Mouse (Mus musculus): ENCODE data around the gene Efna2. TPM values are rescaled to one million over a fixed set of nuclear protein-coding genes. Genes with fewer than 3 reads are reported as not detected.
"Not testable (repeated sequence)": the region's sequence is repeated elsewhere in the genome, so short reads cannot be mapped to it uniquely, and the experiment has no call there.

The Efna2 gene
- polyA plus RNA-seq, 1 experiment from 2014 or later, result 42.3 TPM

DNA sequence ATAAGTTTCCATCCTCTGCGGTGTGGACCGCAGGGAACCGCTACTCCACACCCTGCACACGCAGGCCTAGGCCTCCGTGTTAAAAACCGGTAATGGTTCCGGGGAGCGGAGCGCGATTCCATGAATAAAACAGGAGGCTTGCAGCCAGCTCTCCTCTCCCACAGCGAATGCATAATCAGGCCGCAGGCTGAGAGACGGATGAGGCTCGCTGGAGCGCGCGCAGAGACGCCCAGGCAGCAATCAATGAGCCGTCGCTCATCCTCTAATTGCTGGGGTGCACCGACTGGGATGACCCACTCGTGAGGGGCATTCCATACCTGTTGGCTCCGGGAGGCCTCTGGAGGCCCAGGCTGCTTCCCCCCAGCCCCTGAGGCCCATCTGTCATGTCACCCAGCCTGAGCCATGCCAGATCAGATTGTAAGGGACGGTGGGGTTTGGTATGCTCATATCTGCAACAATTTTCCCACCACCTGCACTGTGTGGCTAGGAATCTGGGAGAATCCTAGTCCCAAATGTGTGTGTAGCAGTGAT is 29.6 kb downstream of the Efna2 start:
- Histone ChIP-seq H3K9ac (replicated peaks; ENCODE audit: low read length) (peak overlapping the region; percentile 41), H3K9me3 (replicated peaks; ENCODE audit: control insufficient read depth, low read length) (no peaks in the 10 kb centered on the region), H3K4me1 (ENCODE audit: control insufficient read depth, insufficient read depth, low read length) (no peaks in the 10 kb centered on the region), H3K4me3 (ENCODE audit: low read depth, low read length) (no peak overlapping the region), H3K27ac (replicated peaks; ENCODE audit: low read depth, low read length) (no peak overlapping the region), H3K4me2 (ENCODE audit: low read depth, low read length) (no peak overlapping the region; the same call in 1 of the 2 replicates), H3K36me3 (replicated peaks; ENCODE audit: control insufficient read depth, insufficient read depth, low read depth, low read length) (no peaks in the 10 kb centered on the region), H3K27me3 (ENCODE audit: control insufficient read depth, insufficient read depth, low read length) (no peaks in the 10 kb centered on the region; the same call in 1 of the 2 replicates)
- WGBS, result 12% methylated on average over 24 of the region's 24 CpGs
- ATAC-seq (replicated peaks; ENCODE audit: insufficient number of reproducible peaks, low FRiP score, low TSS enrichment, low read depth) (peak; percentile 44; the same call in 1 of the 2 replicates), DNase-seq (ENCODE audit: low spot score) (peak; percentile 38)

DNA sequence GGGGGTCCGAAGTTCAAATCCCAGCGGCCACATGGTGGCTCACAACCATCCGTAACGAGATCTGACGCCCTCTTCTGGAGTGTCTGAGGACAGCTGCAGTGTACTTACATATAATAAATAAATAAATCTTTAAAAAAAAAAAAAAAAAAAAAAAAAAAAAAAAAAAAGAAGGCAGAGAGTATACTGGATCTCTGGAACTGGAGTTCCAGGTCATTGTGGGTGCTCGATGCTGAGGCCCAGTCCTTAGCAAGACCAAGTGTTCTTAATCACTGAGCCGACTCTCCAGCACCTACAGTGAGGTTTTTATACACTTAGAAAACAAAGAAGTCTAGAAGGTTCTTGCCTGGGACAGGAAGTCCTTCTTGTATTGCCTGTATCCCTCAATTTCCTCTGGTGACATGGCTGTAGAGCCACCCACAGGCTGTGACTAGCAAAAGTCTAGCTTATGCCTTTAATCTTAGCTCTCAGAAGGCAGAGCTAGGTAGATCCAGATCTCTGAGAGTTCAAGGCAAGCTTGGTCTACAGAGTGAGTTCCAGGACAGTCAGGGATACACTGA is 32.3 kb downstream of the Efna2 start:
- H3K9ac ChIP-seq (replicated peaks; ENCODE audit: low read length); H3K27me3 ChIP-seq (ENCODE audit: control insufficient read depth, insufficient read depth, low read length); H3K4me1 ChIP-seq (ENCODE audit: control insufficient read depth, insufficient read depth, low read length); DNase-seq (ENCODE audit: low spot score); ATAC-seq (replicated peaks; ENCODE audit: insufficient number of reproducible peaks, low FRiP score, low TSS enrichment, low read depth); H3K9me3 ChIP-seq (replicated peaks; ENCODE audit: control insufficient read depth, low read length); H3K4me3 ChIP-seq (ENCODE audit: low read depth, low read length); H3K36me3 ChIP-seq (replicated peaks; ENCODE audit: control insufficient read depth, insufficient read depth, low read depth, low read length); H3K4me2 ChIP-seq (ENCODE audit: low read depth, low read length); H3K27ac ChIP-seq (replicated peaks; ENCODE audit: low read depth, low read length): not testable (repeated sequence)
- WGBS, result 76% methylated on average over 7 of the region's 7 CpGs

DNA sequence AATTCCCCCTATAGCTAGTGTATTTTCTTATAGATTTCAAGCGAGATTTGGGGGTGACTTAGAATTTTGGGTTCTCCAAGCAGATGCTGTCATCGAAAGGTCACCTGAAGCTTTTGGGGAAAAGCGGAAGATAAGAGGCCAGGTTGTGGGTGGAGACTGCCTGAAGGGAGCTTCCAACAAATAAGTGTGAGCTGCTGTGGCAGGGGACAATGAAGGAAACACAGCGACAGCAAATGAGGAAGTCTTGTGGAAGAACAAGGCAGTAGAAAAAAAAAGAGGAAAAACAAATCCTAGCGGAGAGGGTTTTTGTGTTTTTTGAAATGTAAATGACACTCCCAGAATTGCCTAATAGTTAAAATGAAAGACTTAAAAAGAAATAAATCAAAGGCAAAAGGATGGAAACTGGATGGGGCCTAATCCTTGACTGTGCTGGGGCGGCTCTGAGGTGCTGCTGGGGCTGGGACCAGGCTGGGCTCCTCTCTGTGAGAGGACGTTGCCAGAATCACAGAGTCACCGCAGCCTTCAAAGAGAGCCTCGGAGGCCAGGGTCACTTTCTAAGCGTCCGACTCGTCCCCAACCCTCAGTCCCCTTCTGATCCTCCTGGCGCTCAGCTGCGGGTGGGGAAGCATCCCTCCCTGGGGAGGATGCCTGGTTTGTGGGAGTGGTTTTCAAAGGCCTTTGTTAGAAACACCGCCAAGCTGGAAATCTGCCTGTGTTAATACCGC is 35.9 kb downstream of the Efna2 start:
- peak overlapping the region; percentile 39 for H3K9ac ChIP-seq (replicated peaks; ENCODE audit: low read length)
- H3K9me3 ChIP-seq (replicated peaks; ENCODE audit: control insufficient read depth, low read length), result no peaks in the 10 kb centered on the region
- H3K4me1 ChIP-seq (ENCODE audit: control insufficient read depth, insufficient read depth, low read length), result 0 out of 2 replicates have a peak, but pooled peaks cover 2% of the 10 kb centered on the region
- H3K36me3 ChIP-seq (replicated peaks; ENCODE audit: control insufficient read depth, insufficient read depth, low read depth, low read length), result no peaks in the 10 kb centered on the region
- ATAC-seq (replicated peaks; ENCODE audit: insufficient number of reproducible peaks, low FRiP score, low TSS enrichment, low read depth) (no peak), DNase-seq (ENCODE audit: low spot score) (no peak)
- H3K4me2 ChIP-seq (ENCODE audit: low read depth, low read length), result no peak overlapping the region
- 16% methylated on average over 16 of the region's 16 CpGs for WGBS
- H3K27me3 ChIP-seq (ENCODE audit: control insufficient read depth, insufficient read depth, low read length), result no peaks in the 10 kb centered on the region; the same call in 1 of the 2 replicates
- no peak overlapping the region for H3K27ac ChIP-seq (replicated peaks; ENCODE audit: low read depth, low read length)
- H3K4me3 ChIP-seq (ENCODE audit: low read depth, low read length), result no peak overlapping the region

DNA sequence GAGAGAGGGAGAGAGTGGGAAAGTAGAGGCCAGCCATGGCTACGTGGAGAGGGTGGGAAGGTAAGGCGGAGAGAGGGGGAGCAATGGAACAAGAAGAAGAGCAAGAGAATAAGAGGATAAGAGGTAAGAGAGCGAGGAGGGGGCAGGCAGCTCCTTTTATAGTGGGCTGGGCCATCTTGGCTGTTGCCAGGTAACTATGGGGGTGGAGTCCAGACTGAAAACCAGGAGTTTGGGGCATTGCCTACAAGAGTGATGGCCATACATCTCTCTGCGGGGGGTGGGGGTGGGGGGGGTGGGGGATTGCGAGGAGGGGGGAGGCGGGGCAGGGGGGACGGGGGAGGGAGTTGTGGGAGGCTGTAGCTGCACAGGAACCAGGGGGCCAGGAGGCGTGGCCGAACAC is 41.4 kb downstream of the Efna2 start:
- Histone ChIP-seq H3K4me3 (ENCODE audit: low read depth, low read length) (no peak overlapping the region), H3K9me3 (replicated peaks; ENCODE audit: control insufficient read depth, low read length) (no peaks in the 10 kb centered on the region), H3K9ac (replicated peaks; ENCODE audit: low read length) (no peak overlapping the region), H3K4me2 (ENCODE audit: low read depth, low read length) (no peak overlapping the region), H3K36me3 (replicated peaks; ENCODE audit: control insufficient read depth, insufficient read depth, low read depth, low read length) (no peaks in the 10 kb centered on the region), H3K27ac (replicated peaks; ENCODE audit: low read depth, low read length) (no peak overlapping the region), H3K27me3 (ENCODE audit: control insufficient read depth, insufficient read depth, low read length) (no peaks in the 10 kb centered on the region), H3K4me1 (ENCODE audit: control insufficient read depth, insufficient read depth, low read length) (no peaks in the 10 kb centered on the region; the same call in 1 of the 2 replicates)
- 51% methylated on average over 6 of the region's 9 CpGs for WGBS
- DNase-seq (ENCODE audit: low spot score), result no peak
- ATAC-seq (replicated peaks; ENCODE audit: insufficient number of reproducible peaks, low FRiP score, low TSS enrichment, low read depth), result no peak

DNA sequence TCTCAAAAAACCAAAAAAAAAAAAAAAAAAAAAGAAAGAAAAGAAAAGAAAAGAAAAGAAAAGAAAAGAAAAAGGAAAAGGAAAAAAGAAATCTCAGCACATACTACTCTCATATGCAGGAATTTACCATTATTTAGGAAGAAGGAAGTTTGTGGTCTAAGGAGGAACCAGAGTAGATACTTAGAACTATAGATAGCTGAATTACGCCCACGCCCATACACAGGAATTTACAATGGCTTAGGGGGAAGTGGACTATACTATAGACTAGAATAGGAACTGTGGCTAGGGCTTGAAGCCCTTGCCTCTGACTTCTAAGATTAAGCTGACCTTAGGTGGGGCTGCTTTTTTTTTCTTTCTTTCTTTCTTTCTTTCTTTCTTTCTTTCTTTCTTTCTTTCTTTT is 43.9 kb downstream of the Efna2 start:
- 86% methylated on average over 2 of the region's 2 CpGs for WGBS
- not testable (repeated sequence) for ATAC-seq (replicated peaks; ENCODE audit: insufficient number of reproducible peaks, low FRiP score, low TSS enrichment, low read depth); H3K9me3 ChIP-seq (replicated peaks; ENCODE audit: control insufficient read depth, low read length); H3K27ac ChIP-seq (replicated peaks; ENCODE audit: low read depth, low read length); H3K27me3 ChIP-seq (ENCODE audit: control insufficient read depth, insufficient read depth, low read length); H3K36me3 ChIP-seq (replicated peaks; ENCODE audit: control insufficient read depth, insufficient read depth, low read depth, low read length); H3K4me3 ChIP-seq (ENCODE audit: low read depth, low read length); H3K4me2 ChIP-seq (ENCODE audit: low read depth, low read length); H3K4me1 ChIP-seq (ENCODE audit: control insufficient read depth, insufficient read depth, low read length); H3K9ac ChIP-seq (replicated peaks; ENCODE audit: low read length); DNase-seq (ENCODE audit: low spot score)

DNA sequence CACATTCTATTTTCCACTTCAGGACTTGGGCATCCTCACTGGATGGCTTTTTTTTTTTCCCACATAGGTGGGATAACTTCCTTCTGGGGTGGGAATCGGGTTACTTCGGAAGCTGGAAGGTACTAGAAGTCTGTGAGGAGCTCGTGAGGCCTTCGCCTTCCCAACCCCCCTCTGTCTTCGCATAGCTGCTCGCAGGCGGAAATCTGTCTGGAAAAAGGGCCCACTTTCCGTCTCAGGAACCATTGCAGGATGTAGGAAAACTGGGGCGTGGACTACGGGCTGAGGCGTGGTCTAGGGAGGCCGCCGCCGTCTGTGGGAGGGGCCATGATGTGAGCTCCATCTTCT is 46.8 kb downstream of the Efna2 start:
- Histone ChIP-seq H3K27me3 (ENCODE audit: control insufficient read depth, insufficient read depth, low read length) (no peaks in the 10 kb centered on the region; the same call in 1 of the 2 replicates), H3K4me1 (ENCODE audit: control insufficient read depth, insufficient read depth, low read length) (peaks cover 9% of the 10 kb centered on the region), H3K9ac (replicated peaks; ENCODE audit: low read length) (peak overlapping the region; percentile 60), H3K36me3 (replicated peaks; ENCODE audit: control insufficient read depth, insufficient read depth, low read depth, low read length) (no peaks in the 10 kb centered on the region; the same call in 1 of the 2 replicates), H3K4me2 (ENCODE audit: low read depth, low read length) (peak overlapping the region; percentile 13), H3K4me3 (ENCODE audit: low read depth, low read length) (peak overlapping the region; percentile 86), H3K27ac (replicated peaks; ENCODE audit: low read depth, low read length) (peak overlapping the region; percentile 73), H3K9me3 (replicated peaks; ENCODE audit: control insufficient read depth, low read length) (no peaks in the 10 kb centered on the region)
- DNase-seq (ENCODE audit: low spot score) (no peak), ATAC-seq (replicated peaks; ENCODE audit: insufficient number of reproducible peaks, low FRiP score, low TSS enrichment, low read depth) (no peak; the same call in 1 of the 2 replicates)
- under 1% methylated on average over 14 of the region's 14 CpGs for WGBS

DNA sequence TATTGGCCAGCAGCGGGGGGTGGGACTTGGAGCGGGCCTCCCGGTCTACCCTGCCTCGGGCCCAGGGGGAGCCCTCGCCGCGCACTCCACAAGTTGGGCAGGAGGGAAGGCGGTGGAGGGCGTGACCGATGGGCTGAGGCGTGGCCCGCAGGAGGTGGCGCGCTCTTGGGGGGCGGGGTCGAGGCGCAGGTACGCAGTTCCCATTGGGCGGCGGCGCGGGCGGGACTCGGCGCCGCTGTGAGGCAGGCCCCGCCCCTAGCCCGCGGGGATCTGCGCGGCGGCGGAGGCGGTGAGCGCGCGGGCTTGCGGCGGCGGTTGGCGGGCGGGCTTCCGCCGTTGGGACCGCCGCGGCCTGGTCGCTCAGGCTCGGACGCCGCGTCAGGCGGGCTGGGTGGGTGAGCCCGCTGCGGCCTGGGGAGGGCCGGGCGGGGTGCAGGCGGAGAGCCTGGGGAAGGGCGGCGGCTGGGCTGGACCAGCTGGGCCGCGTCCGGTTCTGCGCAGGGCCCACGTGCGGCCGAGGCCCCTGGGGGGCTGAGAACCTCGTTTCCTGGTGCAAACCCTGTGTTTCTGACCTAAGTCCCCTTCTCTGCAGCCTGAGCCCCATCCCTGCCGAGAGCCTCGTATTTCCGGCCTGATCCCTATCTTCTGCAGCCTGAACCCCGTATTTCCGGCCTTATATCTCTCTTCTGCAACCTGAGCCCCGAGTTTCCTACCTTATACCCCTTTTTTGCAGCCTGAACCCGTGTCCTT is 47.3 kb downstream of the Efna2 start, which contains the start of gene Mum1:
TSS of gene Mum1 (plus strand) at position 19 of the 750 bp plus-strand sequence.
- peak; percentile 97 for ATAC-seq (replicated peaks; ENCODE audit: insufficient number of reproducible peaks, low FRiP score, low TSS enrichment, low read depth)
- H3K4me1 ChIP-seq (ENCODE audit: control insufficient read depth, insufficient read depth, low read length), result peaks cover 9% of the 10 kb centered on the region
- H3K9me3 ChIP-seq (replicated peaks; ENCODE audit: control insufficient read depth, low read length), result no peaks in the 10 kb centered on the region
- under 1% methylated on average over 39 of the region's 75 CpGs for WGBS
- no peaks in the 10 kb centered on the region; the same call in 1 of the 2 replicates for H3K36me3 ChIP-seq (replicated peaks; ENCODE audit: control insufficient read depth, insufficient read depth, low read depth, low read length)
- no peaks in the 10 kb centered on the region; the same call in 1 of the 2 replicates for H3K27me3 ChIP-seq (ENCODE audit: control insufficient read depth, insufficient read depth, low read length)
- peak; percentile 99 for DNase-seq (ENCODE audit: low spot score)
- H3K9ac ChIP-seq (replicated peaks; ENCODE audit: low read length), result peak within 1 kb of the TSS; percentile 97
- peak within 1 kb of the TSS; percentile 75 for H3K4me2 ChIP-seq (ENCODE audit: low read depth, low read length)
- H3K4me3 ChIP-seq (ENCODE audit: low read depth, low read length), result peak within 1 kb of the TSS; percentile 86
- peak within 1 kb of the TSS; percentile 94 for H3K27ac ChIP-seq (replicated peaks; ENCODE audit: low read depth, low read length)

All from embryonic facial prominence, embryonic 11.5 days (tissue).